Mouse (Mus musculus): ENCODE results near the gene Fzd4. TPM values are rescaled to one million over a fixed set of nuclear protein-coding genes. Genes with fewer than 3 reads are reported as not detected.

Fzd4 gene
- total RNA-seq, 2 experiments from 2014 or later: 4.9 to 5.1 TPM

- intact Hi-C loops (cut with DNase I): no loop called here
- DNase-seq: no peak
Observed at GRCm38 (mm10) chr7:89400721-89401120, 3.4 kb upstream of the Fzd4 start.

- intact Hi-C loops (cut with DNase I): no loop called here
Observed at GRCm38 (mm10) chr7:89401136-89401858, 2.9 kb upstream of the Fzd4 start.

DNA sequence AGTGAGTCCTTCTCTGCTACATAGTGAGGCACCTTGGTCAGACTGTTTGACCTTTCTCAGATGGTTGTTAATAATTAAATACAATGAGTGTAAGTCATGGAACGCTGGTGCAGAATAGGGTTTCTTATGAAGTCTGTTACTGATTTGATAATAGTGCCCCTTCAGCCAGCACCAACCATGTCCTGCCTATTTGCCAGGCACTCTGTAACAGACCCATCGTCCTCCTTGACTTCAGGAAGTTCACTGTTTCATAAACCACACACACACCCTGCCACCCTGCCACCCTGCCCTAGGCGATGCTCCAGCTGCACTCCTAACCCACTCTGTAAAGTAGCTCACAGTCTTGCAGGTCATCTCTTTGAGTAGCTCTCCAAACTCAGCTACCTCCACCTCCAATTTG, 2.2 kb upstream of the Fzd4 start:
- intact Hi-C loops (cut with DNase I): no loop called here

More at GRCm38 (mm10) chr7:89401136-89401858, 2.9 kb upstream of the Fzd4 start:
- DNase-seq: no peak

GRCm38 (mm10) chr7:89403053-89403972, 842 bp upstream of the Fzd4 start:
- DNase-seq: peak; percentile 59
- intact Hi-C loops (cut with DNase I): no loop called here

More for the DNA sequence above, 2.2 kb upstream of the Fzd4 start:
- no peak for DNase-seq

DNA sequence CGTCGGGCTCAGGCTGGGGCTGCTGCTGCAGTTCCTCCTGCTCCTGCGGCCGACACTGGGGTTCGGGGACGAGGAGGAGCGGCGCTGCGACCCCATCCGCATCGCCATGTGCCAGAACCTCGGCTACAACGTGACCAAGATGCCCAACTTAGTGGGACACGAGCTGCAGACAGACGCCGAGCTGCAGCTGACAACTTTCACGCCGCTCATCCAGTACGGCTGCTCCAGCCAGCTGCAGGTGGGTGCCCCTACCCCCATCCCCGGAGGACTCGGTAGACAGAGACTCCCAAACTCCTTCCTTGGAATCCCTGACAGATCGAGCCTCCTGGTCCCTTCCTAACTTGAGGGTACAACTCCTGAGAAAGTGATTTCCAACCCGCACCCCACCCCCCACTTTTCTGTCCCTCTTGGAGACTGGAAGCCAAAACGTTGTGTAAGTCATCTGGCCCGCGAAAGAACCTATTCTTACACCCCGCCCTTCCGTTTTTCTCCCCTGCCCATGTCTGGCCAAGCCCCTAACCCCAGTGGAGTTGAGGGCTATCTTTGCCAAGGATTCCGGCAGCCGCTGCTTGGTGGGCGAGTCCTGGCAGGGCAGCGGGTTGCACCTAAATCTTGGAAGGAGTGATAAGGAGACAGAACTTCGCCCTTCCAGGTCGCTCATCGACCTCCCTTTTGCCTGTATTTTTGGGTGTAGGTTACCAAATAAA, 732 bp downstream of the Fzd4 start:
- DNase-seq: peak; percentile 14
- intact Hi-C loops (cut with DNase I): loop anchor here (5.0 kb wide), 1 partner anchor 238 kb away; no protein-coding TSS in a partner anchor

- intact Hi-C loops (cut with DNase I): loop anchor here (5.0 kb wide), 1 partner anchor 239 kb away; no protein-coding TSS in a partner anchor
Observed at GRCm38 (mm10) chr7:89406011-89406410, 1.9 kb downstream of the Fzd4 start.

GRCm38 (mm10) chr7:89407006-89407940, 3.1 kb downstream of the Fzd4 start:
- no peak for DNase-seq
- intact Hi-C loops (cut with DNase I): loop anchor here (5.0 kb wide), 1 partner anchor 240 kb away; no protein-coding TSS in a partner anchor

More at GRCm38 (mm10) chr7:89406011-89406410, 1.9 kb downstream of the Fzd4 start:
- DNase-seq: no peak

GRCm38 (mm10) chr7:89410294-89410693, 6.1 kb downstream of the Fzd4 start:
- DNase-seq: no peak
- intact Hi-C loops (cut with DNase I): loop anchor here (10.0 kb wide), 1 partner anchor 1825 kb away; the partner anchor contains the start of gene Grm5

DNA sequence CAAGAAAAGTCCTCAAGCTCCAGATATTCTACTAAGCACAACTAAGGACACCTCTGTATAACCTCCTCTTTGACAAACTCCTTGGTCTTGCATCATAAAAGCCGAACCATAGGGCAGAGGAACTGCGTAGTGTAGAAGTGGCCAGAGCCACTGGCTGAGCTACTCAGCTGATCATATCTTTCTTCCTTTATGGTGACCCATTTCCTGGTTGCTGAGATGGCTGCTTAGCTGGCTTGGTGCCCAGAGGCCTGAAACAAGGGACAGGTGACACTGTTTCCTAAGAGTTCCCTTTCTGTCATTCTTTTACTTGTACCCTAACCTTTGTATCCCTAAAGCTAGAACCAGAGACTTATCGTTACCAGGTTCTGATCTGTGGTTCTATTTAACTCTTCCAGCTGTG, 7.2 kb downstream of the Fzd4 start:
- intact Hi-C loops (cut with DNase I): loop anchor here (10.0 kb wide), 1 partner anchor 1827 kb away; the partner anchor contains the start of gene Grm5
- DNase-seq: no peak

DNA sequence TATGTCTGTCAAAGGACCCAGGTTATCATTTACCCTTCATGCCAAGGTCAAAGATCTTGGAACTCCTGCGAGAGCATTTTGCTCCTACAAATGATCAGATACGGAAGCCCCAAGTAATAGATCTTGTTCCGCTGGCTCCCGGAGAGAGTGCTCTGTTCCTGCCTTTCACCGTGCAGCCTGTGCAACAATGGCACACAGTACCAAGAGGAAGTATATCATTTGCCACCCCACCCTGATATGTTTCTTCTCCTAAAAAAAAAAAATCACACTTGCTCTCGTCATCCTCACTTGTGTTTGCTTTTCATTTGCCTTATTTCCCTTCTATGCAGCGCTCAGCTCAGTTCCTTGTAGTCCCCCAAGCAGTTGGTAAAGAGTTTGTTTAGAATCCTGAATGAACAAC, 7.9 kb downstream of the Fzd4 start:
- DNase-seq: no peak
- intact Hi-C loops (cut with DNase I): loop anchor here (10.0 kb wide), 1 partner anchor 1827 kb away; the partner anchor contains the start of gene Grm5

GRCm38 (mm10) chr7:89416027-89416426, 11.9 kb downstream of the Fzd4 start:
- no peak for DNase-seq
- intact Hi-C loops (cut with DNase I): loop anchor here (2.0 to 10.0 kb wide), 2 partner anchors 327 to 1831 kb away; partner anchors contain the start of gene Grm5

GRCm38 (mm10) chr7:89417707-89418106, 13.6 kb downstream of the Fzd4 start:
- intact Hi-C loops (cut with DNase I): loop anchor here (2.0 to 10.0 kb wide), 2 partner anchors 329 to 1833 kb away; partner anchors contain the start of gene Grm5

GRCm38 (mm10) chr7:89418127-89418653, 14.0 kb downstream of the Fzd4 start:
- DNase-seq: no peak
- intact Hi-C loops (cut with DNase I): loop anchor here (10.0 kb wide), 1 partner anchor 1833 kb away; the partner anchor contains the start of gene Grm5

More at GRCm38 (mm10) chr7:89417707-89418106, 13.6 kb downstream of the Fzd4 start:
- DNase-seq: no peak

- DNase-seq: no peak
- intact Hi-C loops (cut with DNase I): loop anchor here (10.0 kb wide), 1 partner anchor 1834 kb away; the partner anchor contains the start of gene Grm5
Observed at GRCm38 (mm10) chr7:89418917-89419679, 14.9 kb downstream of the Fzd4 start.

DNA sequence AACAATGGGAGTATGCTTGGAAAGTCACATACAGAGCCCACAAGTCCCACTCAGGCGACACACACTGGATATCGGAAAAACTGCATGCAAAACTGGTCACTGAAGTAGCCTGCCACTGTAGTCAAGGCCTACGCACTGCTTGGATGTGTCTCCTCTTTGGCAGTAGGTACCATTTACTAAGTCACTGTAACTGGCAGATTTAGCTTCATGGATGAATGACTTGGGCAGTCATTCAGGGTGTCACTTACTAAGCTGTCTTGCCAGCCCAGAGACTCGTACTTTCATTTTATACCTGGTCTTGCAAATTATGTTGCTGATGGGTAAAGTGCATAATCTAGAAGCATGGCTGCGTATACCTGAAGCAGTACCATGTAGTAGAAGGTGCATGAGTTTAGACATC, 17.1 kb downstream of the Fzd4 start:
- intact Hi-C loops (cut with DNase I): no loop called here

DNA sequence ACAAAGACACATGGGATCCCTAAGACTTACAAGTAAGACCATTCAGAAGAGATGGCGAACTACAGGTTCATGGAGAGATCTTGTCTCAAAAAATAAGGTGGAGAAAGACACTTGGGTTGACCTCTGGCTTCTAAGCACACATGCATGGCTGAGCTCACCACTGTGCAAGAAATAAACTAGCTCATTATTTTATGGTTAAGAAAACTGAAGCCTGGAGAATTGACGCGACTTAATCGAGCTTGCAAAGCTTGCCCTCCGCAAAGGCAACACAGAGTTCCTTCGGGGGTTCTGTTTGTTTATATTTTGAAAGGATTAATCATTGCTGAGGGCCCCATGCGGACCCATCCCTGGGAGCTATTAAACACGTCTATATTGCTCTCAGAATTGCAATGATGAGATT, 18.5 kb downstream of the Fzd4 start:
- DNase-seq: no peak
- intact Hi-C loops (cut with DNase I): no loop called here

More for the DNA sequence above, 17.1 kb downstream of the Fzd4 start:
- DNase-seq: no peak

DNA sequence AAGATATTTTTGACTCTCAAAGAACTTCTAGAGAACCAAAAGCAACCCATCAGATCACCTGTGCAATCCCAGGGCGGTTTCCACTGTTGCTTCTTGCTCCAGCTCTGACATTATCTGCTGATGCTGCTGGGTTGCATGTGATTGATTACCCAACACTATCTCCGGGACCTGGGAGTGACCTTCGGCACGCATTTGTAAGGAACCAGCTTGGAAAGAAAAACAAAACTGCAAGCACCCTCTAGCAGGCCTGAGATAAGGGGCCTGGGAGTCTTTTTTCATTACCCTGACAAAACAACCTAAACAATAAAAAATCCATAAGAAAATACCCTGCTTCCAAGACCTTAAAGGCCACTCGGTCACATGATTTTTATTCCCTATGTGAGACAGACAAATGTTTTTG, 19.0 kb downstream of the Fzd4 start:
- intact Hi-C loops (cut with DNase I): no loop called here

GRCm38 (mm10) chr7:89423688-89424255, 19.6 kb downstream of the Fzd4 start:
- no peak for DNase-seq
- intact Hi-C loops (cut with DNase I): no loop called here

More for the DNA sequence above, 19.0 kb downstream of the Fzd4 start:
- no peak for DNase-seq

All from left cerebral cortex, postnatal 4 days (tissue).